Mouse (Mus musculus): ENCODE data around the gene Dcdc2b. TPM values are rescaled to one million over a fixed set of nuclear protein-coding genes. Genes with fewer than 3 reads are reported as not detected.

Gene Dcdc2b
- total RNA-seq, 2 experiments from 2014 or later = 2.9 to 7.7 TPM

Other genes with a start within 250 kb of the Dcdc2b start
- gene Zbtb8a, start 236.1 kb downstream of the Dcdc2b start, total RNA-seq (2021) = 1 to 10 TPM; 4.7 to 6.5 TPM
- 1 to 10 TPM; 4.3 to 4.9 TPM for gene Zbtb8b, start 173.4 kb downstream of the Dcdc2b start, total RNA-seq (2021)
- gene Bsdc1, start 152.7 kb downstream of the Dcdc2b start, total RNA-seq (2021) = 10 to 100 TPM; 56.3 to 62.4 TPM
- gene Tssk3, start 123.2 kb downstream of the Dcdc2b start, total RNA-seq (2021) = under 1 TPM; 0.42 to 0.52 TPM
- not detected for gene Fam229a, start 123.1 kb downstream of the Dcdc2b start, total RNA-seq (2021)
- 100 to 1,000 TPM; 150 to 174 TPM for gene Marcksl1, start 100.7 kb downstream of the Dcdc2b start, total RNA-seq (2021)
- gene Hdac1, start 71.5 kb downstream of the Dcdc2b start, total RNA-seq (2021) = 10 to 100 TPM; 27.0 to 27.4 TPM
- gene Lck, start 40.6 kb downstream of the Dcdc2b start, total RNA-seq (2021) = 1 to 10 TPM; 2.1 to 2.6 TPM
- not detected for gene Fam167b, start 35.7 kb downstream of the Dcdc2b start, total RNA-seq (2021)
- gene Eif3i, start 13.6 kb downstream of the Dcdc2b start, total RNA-seq (2021) = 100 to 1,000 TPM; 121 to 140 TPM
- gene Tmem234, start 13.6 kb downstream of the Dcdc2b start, total RNA-seq (2021) = 10 to 100 TPM; 92.2 to 93.7 TPM
- gene Iqcc, start 4.8 kb upstream of the Dcdc2b start, total RNA-seq (2021) = 10 to 100 TPM; 27.5 to 36.2 TPM
- gene Ccdc28b, start 9.7 kb upstream of the Dcdc2b start, total RNA-seq (2021) = 10 to 100 TPM; 53.7 to 60.8 TPM
- 10 to 100 TPM; 40.2 to 45.3 TPM for gene Txlna, start 26.8 kb upstream of the Dcdc2b start, total RNA-seq (2021)
- 100 to 1,000 TPM in 1 of 2 experiments, 10 to 100 TPM in 1; 93.3 to 101 TPM for gene Kpna6, start 58.5 kb upstream of the Dcdc2b start, total RNA-seq (2021)
- 10 to 100 TPM; 10.3 to 18.0 TPM for gene Tmem39b, start 82.6 kb upstream of the Dcdc2b start, total RNA-seq (2021)
- 10 to 100 TPM; 85.2 to 94.1 TPM for gene Khdrbs1, start 128.0 kb upstream of the Dcdc2b start, total RNA-seq (2021)
- 100 to 1,000 TPM; 119 to 127 TPM for gene Ptp4a2, start 197.0 kb upstream of the Dcdc2b start, total RNA-seq (2021)